Mouse (Mus musculus): ENCODE data around the gene Ssh2. TPM values are rescaled to one million over a fixed set of nuclear protein-coding genes. Genes with fewer than 3 reads are reported as not detected.

The Ssh2 gene
- polyA plus RNA-seq, 1 experiment from 2014 or later, result 7.7 TPM

GRCm38 (mm10) chr11:77317721-77318477 lies 101.8 kb downstream of the Ssh2 start:
- DNase-seq (ENCODE audit: low spot score), result no peak
- H3K9me3 ChIP-seq (replicated peaks), result no peaks in the 10 kb centered on the region
- H3K4me3 ChIP-seq, result no peak overlapping the region
- 63% methylated on average over 3 of the region's 3 CpGs for WGBS
- no peaks in the 10 kb centered on the region for H3K27me3 ChIP-seq (ENCODE audit: low read depth, poor library complexity, severe bottlenecking)
- no peaks in the 10 kb centered on the region for H3K4me1 ChIP-seq
- no peak overlapping the region for H3K27ac ChIP-seq (replicated peaks)
- no peaks in the 10 kb centered on the region for H3K36me3 ChIP-seq

- H3K36me3 ChIP-seq, result no peaks in the 10 kb centered on the region
- no peaks in the 10 kb centered on the region for H3K9me3 ChIP-seq (replicated peaks)
- no peaks in the 10 kb centered on the region for H3K27me3 ChIP-seq (ENCODE audit: low read depth, poor library complexity, severe bottlenecking)
- no peak for DNase-seq (ENCODE audit: low spot score)
- H3K4me3 ChIP-seq, result no peak overlapping the region
- no peaks in the 10 kb centered on the region for H3K4me1 ChIP-seq
- H3K27ac ChIP-seq (replicated peaks), result no peak overlapping the region
Measured at GRCm38 (mm10) chr11:77318478-77319118, 102.5 kb downstream of the Ssh2 start.

- WGBS, result 74% methylated on average over 1 of the region's 1 CpGs
- no peaks in the 10 kb centered on the region for H3K9me3 ChIP-seq (replicated peaks)
- no peaks in the 10 kb centered on the region for H3K27me3 ChIP-seq (ENCODE audit: low read depth, poor library complexity, severe bottlenecking)
- H3K4me3 ChIP-seq, result no peak overlapping the region
- no peak overlapping the region for H3K27ac ChIP-seq (replicated peaks)
- DNase-seq (ENCODE audit: low spot score), result no peak
- H3K4me1 ChIP-seq, result no peaks in the 10 kb centered on the region
- no peaks in the 10 kb centered on the region for H3K36me3 ChIP-seq
Measured at GRCm38 (mm10) chr11:77321214-77321613, 105.1 kb downstream of the Ssh2 start.

GRCm38 (mm10) chr11:77330529-77330928 lies 114.4 kb downstream of the Ssh2 start:
- no peak for DNase-seq (ENCODE audit: low spot score)
- Histone ChIP-seq H3K9me3 (replicated peaks) (no peaks in the 10 kb centered on the region), H3K27ac (replicated peaks) (no peak overlapping the region), H3K27me3 (ENCODE audit: low read depth, poor library complexity, severe bottlenecking) (no peaks in the 10 kb centered on the region), H3K4me3 (no peak overlapping the region), H3K36me3 (peaks cover 5% of the 10 kb centered on the region; the same call in 1 of the 2 replicates), H3K4me1 (no peaks in the 10 kb centered on the region)
- WGBS, result 91% methylated on average over 2 of the region's 2 CpGs

GRCm38 (mm10) chr11:77347273-77347672 lies 131.2 kb downstream of the Ssh2 start:
- Histone ChIP-seq H3K27ac (replicated peaks) (no peak overlapping the region), H3K27me3 (ENCODE audit: low read depth, poor library complexity, severe bottlenecking) (peaks cover 24% of the 10 kb centered on the region), H3K9me3 (replicated peaks) (no peaks in the 10 kb centered on the region), H3K36me3 (no peaks in the 10 kb centered on the region), H3K4me1 (peaks cover 21% of the 10 kb centered on the region), H3K4me3 (no peak overlapping the region)
- 67% methylated on average over 4 of the region's 4 CpGs for WGBS
- DNase-seq (ENCODE audit: low spot score), result no peak

- peak; percentile 87 for DNase-seq (ENCODE audit: low spot score)
- Histone ChIP-seq H3K9me3 (replicated peaks) (no peaks in the 10 kb centered on the region), H3K4me1 (peaks cover 21% of the 10 kb centered on the region), H3K4me3 (peak overlapping the region; percentile 73), H3K27ac (replicated peaks) (peak overlapping the region; percentile 72), H3K27me3 (ENCODE audit: low read depth, poor library complexity, severe bottlenecking) (peaks cover 24% of the 10 kb centered on the region), H3K36me3 (no peaks in the 10 kb centered on the region)
- WGBS, result under 1% methylated on average over 53 of the region's 54 CpGs
Measured at GRCm38 (mm10) chr11:77348142-77348741, 132.2 kb downstream of the Ssh2 start.

GRCm38 (mm10) chr11:77348985-77349384 lies 132.9 kb downstream of the Ssh2 start:
- H3K4me3 ChIP-seq, result peak overlapping the region; percentile 73
- H3K27ac ChIP-seq (replicated peaks), result no peak overlapping the region
- H3K4me1 ChIP-seq, result peaks cover 21% of the 10 kb centered on the region
- H3K36me3 ChIP-seq, result no peaks in the 10 kb centered on the region
- DNase-seq (ENCODE audit: low spot score), result no peak
- no peaks in the 10 kb centered on the region for H3K9me3 ChIP-seq (replicated peaks)
- peaks cover 24% of the 10 kb centered on the region for H3K27me3 ChIP-seq (ENCODE audit: low read depth, poor library complexity, severe bottlenecking)
- WGBS, result 28% methylated on average over 6 of the region's 6 CpGs

- H3K27ac ChIP-seq (replicated peaks), result no peak overlapping the region
- H3K36me3 ChIP-seq, result no peaks in the 10 kb centered on the region
- H3K4me1 ChIP-seq, result peaks cover 19% of the 10 kb centered on the region
- H3K9me3 ChIP-seq (replicated peaks), result no peaks in the 10 kb centered on the region
- H3K27me3 ChIP-seq (ENCODE audit: low read depth, poor library complexity, severe bottlenecking), result peaks cover 24% of the 10 kb centered on the region
- DNase-seq (ENCODE audit: low spot score), result no peak
- 74% methylated on average over 2 of the region's 2 CpGs for WGBS
- no peak overlapping the region for H3K4me3 ChIP-seq
Measured at GRCm38 (mm10) chr11:77349698-77350097, 133.6 kb downstream of the Ssh2 start.

GRCm38 (mm10) chr11:77355055-77355454 lies 139.0 kb downstream of the Ssh2 start:
- 89% methylated on average over 3 of the region's 3 CpGs for WGBS

GRCm38 (mm10) chr11:77357839-77358238 lies 141.8 kb downstream of the Ssh2 start:
- no peaks in the 10 kb centered on the region for H3K4me1 ChIP-seq

More at GRCm38 (mm10) chr11:77355055-77355454, 139.0 kb downstream of the Ssh2 start:
- H3K27ac ChIP-seq (replicated peaks), result no peak overlapping the region
- H3K36me3 ChIP-seq, result no peaks in the 10 kb centered on the region
- H3K4me3 ChIP-seq, result no peak overlapping the region
- no peaks in the 10 kb centered on the region for H3K9me3 ChIP-seq (replicated peaks)
- H3K27me3 ChIP-seq (ENCODE audit: low read depth, poor library complexity, severe bottlenecking), result no peaks in the 10 kb centered on the region
- no peak for DNase-seq (ENCODE audit: low spot score)
- H3K4me1 ChIP-seq, result no peaks in the 10 kb centered on the region

GRCm38 (mm10) chr11:77363476-77363875 lies 147.4 kb downstream of the Ssh2 start:
- H3K9me3 ChIP-seq (replicated peaks), result no peaks in the 10 kb centered on the region
- no peak overlapping the region for H3K27ac ChIP-seq (replicated peaks)
- no peak overlapping the region for H3K4me3 ChIP-seq
- no peak for DNase-seq (ENCODE audit: low spot score)
- H3K36me3 ChIP-seq, result no peaks in the 10 kb centered on the region
- H3K4me1 ChIP-seq, result no peaks in the 10 kb centered on the region
- H3K27me3 ChIP-seq (ENCODE audit: low read depth, poor library complexity, severe bottlenecking), result no peaks in the 10 kb centered on the region
- WGBS, result 78% methylated on average over 2 of the region's 2 CpGs

More at GRCm38 (mm10) chr11:77357839-77358238, 141.8 kb downstream of the Ssh2 start:
- H3K27me3 ChIP-seq (ENCODE audit: low read depth, poor library complexity, severe bottlenecking), result no peaks in the 10 kb centered on the region
- no peak overlapping the region for H3K27ac ChIP-seq (replicated peaks)
- DNase-seq (ENCODE audit: low spot score), result no peak
- H3K36me3 ChIP-seq, result no peaks in the 10 kb centered on the region
- H3K9me3 ChIP-seq (replicated peaks), result no peaks in the 10 kb centered on the region
- no peak overlapping the region for H3K4me3 ChIP-seq
- 98% methylated on average over 1 of the region's 1 CpGs for WGBS

GRCm38 (mm10) chr11:77364376-77364775 lies 148.3 kb downstream of the Ssh2 start:
- 71% methylated on average over 1 of the region's 1 CpGs for WGBS
- DNase-seq (ENCODE audit: low spot score), result no peak
- no peaks in the 10 kb centered on the region for H3K27me3 ChIP-seq (ENCODE audit: low read depth, poor library complexity, severe bottlenecking)

More at GRCm38 (mm10) chr11:77364376-77364775, 148.3 kb downstream of the Ssh2 start:
- H3K36me3 ChIP-seq, result no peaks in the 10 kb centered on the region
- H3K27ac ChIP-seq (replicated peaks), result no peak overlapping the region
- no peaks in the 10 kb centered on the region for H3K4me1 ChIP-seq
- H3K9me3 ChIP-seq (replicated peaks), result no peaks in the 10 kb centered on the region
- H3K4me3 ChIP-seq, result no peak overlapping the region

All from midbrain, embryonic 10.5 days (tissue).